Mouse (Mus musculus) thymus, adult 18-20 months (tissue): ENCODE measurements around the gene Sh2d3c.

Source experiments
- DNase-seq, 2 experiments: peaks; one replicate each; pipeline ENCODE4 v3.0.0; 2022; ENCODE audit warnings: mixed read lengths in 2 of 2

The Sh2d3c gene

GRCm38 (mm10) chr2:32720681-32721229 is at the start of gene Sh2d3c:
Gene Sh2d3c, plus strand, starts transcription at chr2:32721055.
- DNase-seq = peak in 1 of 2 experiments; percentile 58

GRCm38 (mm10) chr2:32671147-32671546 is 49.7 kb upstream of the Sh2d3c start:
- no peak for DNase-seq

- no peak for DNase-seq
Observed at GRCm38 (mm10) chr2:32671907-32672595, 48.8 kb upstream of the Sh2d3c start.

DNA sequence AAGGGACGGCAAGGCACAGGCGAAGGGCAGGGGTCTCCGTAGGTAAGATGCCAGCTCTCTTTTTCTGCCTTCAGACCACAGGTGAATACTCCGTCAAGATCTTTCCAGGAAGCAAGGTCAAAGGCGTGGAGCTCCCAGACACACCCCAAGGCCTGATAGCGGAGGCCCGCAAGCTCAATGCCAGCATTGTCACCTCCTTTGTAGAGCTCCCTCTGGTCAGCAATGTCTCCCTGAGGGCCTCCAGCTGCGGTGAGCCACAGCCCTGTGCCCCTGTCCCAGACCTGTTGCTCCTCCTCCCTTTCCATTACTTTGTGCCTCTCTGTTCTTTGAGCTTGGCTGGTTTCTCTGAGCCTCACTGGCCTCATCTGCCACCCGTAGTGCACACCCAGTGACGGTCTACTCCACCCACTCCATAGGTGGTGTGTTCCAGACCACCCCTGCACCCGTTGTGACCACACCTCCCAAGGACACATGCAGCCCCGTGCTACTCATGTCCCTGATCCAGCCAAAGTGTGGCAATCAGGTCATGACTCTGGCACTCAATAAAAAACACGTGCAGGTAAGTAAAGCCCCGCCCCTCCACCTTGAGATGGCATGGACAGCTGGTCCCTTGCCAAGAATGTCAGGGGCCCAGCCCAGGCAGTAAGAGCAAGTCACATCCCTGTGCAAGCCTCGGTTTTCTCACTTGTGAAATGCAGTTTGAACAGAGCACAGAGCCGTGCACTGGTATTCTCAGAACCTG is 47.5 kb upstream of the Sh2d3c start:
- no peak for DNase-seq

- no peak for DNase-seq
Observed at GRCm38 (mm10) chr2:32676821-32677220, 44.0 kb upstream of the Sh2d3c start.

DNA sequence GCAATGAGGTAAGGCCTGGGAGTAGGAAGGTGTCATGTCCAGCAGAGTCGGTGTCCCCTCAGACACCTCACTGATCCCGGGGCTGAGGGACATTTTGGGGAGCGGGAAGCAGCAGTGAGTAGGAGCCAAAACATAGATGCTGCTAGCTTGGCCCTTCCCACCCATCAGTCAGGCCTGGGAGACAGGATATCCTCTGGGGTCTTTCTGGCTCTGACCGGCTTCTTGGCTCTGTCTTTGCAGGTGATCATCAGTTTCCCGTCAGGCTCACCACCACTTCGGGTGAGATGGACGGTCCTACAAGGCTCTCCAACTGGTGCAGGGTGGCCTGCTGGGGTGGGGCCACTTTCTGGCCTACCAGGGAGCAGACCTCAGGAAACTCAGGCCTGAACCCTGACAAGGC is 43.2 kb upstream of the Sh2d3c start:
- no peak for DNase-seq

DNA sequence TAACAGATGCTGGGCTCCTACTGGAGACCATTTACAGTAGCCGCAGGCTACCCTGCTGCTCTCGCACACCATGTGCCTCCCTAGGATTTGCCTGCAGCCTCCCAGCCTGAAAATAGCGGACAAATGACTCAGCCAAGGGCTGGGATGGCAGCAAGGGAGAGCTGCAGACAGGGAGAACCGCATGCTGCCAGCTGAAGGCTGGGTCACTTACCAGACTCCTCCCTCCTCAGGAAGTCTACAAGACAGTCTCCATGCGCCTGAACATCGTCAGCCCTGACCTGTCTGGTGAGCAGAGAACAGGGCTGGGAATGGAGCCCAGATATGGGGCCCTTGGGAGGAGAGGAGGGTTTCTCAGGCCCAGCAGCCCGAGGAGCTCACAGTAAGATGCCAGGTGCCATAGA is 40.8 kb upstream of the Sh2d3c start:
- DNase-seq = no peak

GRCm38 (mm10) chr2:32680961-32681650 is 39.7 kb upstream of the Sh2d3c start:
- no peak for DNase-seq

- no peak for DNase-seq
Observed at GRCm38 (mm10) chr2:32681754-32682153, 39.1 kb upstream of the Sh2d3c start.

- no peak for DNase-seq
Observed at GRCm38 (mm10) chr2:32682721-32683417, 38.0 kb upstream of the Sh2d3c start.

- no peak for DNase-seq
Observed at GRCm38 (mm10) chr2:32683701-32684100, 37.2 kb upstream of the Sh2d3c start.

DNA sequence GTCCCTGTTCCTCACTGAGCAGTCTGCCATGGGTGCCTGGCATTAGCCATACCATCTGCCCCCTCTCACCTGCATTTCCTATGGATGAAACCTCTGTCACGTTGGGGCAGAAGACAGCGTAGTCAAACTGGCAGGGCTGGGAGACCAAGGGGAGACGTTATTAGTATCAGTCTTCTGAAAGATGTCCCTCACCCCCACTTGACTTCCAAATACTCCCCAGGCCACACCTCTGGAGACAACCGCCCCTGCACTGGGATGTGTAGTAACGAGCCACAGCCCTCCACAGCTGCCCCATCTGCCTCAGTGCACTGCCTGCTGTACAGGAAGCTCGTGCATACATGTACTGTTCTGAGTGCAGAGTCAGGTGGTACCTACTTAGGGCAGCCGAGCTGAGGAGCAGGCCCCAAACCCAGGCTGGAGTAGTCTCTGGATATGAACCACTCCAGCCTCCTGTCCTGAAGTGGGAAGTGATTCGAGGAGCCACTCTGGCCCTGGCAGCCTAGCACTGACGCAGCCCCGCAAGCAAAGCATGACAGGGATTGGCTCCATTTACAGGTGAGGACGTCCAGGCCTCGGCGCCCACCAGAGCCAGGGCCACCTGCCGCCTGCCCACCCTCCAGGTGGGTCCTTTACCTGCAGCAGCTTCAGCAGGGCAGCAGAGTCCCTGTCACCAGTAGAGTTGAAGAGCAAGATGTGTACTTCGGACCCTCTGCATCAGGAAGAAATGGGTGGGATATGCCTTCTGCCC is 36.0 kb upstream of the Sh2d3c start:
- no peak for DNase-seq

DNA sequence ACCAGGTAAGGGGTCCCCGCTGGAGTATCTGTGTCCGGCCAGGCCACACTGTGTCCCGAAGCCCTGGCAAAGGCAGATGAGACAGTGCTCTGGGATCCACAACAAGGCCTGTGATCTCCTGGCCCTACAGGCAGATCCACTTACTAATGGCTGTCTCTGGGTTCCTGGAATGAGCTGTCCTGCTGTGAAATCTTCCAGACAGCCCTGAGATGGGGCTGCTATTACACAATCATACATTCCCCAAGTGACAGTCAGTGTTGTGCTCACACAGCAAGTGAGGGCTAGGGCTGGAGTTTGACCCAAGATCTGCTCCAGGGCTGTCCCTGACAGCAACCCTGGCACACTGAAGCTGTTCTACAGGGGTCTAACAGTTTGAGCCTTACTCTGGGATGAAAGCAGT is 35.0 kb upstream of the Sh2d3c start:
- DNase-seq = no peak

DNA sequence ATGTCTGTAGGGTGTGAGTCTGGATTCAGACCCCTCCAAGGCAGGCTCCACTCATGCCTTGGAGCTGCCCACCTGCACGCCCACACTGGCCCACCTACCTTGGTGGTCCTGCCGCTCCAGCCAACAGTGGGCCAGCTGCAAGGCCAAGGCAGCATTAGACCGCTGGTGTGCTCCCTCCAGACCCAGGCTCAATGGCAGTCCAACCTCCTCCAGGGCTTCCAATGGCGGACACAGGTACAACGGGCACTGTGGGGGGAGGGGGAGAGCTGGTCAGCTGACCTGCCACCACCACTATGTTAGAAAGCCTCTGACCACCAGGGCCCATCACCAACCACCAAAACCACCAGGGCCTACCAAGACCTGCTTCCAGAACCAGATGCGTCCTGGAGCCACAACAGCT is 34.2 kb upstream of the Sh2d3c start:
- no peak for DNase-seq

DNA sequence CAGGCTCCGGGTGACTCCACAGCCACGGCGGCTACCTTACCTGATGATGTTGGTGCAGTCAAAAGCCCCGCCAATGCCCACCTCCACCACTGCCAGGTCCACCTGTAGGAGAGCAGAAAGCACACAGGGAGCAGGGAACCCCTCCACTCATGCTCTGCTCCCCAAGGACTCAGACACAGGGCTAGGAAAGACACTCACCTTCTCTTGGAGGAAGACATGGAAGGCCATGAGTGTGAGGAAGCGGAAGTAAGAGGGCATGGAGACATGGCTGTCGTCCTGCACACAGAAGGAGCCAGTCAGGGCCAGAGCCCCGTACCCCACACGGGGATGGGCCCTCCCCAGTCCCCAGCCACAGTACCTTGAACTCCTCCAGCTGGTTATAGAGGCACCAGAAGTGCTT is 33.3 kb upstream of the Sh2d3c start:
- DNase-seq = no peak

DNA sequence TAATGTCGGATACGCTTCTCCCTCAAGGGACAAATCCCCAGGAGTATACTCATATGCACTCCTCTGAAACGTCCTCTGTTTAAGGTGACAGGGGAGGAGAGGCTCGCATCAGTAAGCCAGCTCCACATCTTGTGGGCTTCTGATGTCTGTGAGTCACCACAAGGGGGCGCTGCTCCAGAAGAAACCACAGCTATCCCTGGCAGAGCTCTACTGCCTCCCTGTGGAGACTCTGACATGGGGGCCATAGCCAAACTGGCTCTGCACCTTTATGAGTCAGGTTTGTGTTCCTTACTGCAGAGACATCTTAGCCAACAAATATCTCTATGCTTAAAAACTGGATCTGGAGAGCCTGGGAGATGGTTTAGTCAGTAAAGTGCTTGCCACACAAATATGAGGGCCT is 31.4 kb upstream of the Sh2d3c start:
- peak; percentile 72 for DNase-seq

DNA sequence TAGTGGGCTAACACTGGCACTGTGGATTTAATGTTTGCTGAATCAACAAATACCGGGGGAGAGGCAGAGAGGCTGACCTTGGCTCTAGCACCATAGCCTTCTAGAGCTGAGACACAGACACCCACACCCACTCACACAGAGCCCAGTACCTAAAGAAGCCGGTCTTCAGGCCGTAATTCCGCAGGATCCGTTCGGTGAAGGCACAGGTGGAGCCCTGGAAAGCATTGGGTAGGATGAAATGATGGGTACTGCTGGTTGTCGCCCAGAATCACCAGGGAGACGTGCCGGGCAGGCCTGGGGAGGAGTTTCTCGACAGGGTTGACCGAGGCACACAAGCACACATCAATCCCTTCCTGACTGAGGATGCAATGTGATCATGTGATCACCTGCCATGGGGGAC is 29.8 kb upstream of the Sh2d3c start:
- DNase-seq = no peak

- DNase-seq = no peak
Observed at GRCm38 (mm10) chr2:32692496-32692895, 28.4 kb upstream of the Sh2d3c start.

DNA sequence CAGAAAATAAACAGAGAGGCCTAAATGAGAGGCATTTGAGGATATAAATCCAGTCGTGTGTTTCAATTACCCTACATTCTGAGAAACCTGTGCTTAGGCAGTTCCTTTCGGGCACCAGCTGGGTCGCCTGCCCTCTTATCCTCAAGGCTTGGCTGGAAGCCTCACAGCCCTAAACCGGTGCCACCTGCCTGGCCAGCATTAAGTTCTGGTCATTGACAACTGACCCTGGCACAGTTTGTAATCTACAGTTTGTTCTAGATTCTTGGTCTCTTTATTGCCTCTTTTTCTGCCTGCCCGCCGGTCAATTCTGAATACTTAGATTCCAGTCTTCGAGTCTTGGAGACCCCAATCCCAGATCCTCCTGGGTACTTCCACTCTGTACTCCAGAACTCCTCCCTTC is 27.6 kb upstream of the Sh2d3c start:
- DNase-seq = no peak

- peak; percentile 91 to 95 for DNase-seq
Observed at GRCm38 (mm10) chr2:32693823-32694411, 26.9 kb upstream of the Sh2d3c start.

DNA sequence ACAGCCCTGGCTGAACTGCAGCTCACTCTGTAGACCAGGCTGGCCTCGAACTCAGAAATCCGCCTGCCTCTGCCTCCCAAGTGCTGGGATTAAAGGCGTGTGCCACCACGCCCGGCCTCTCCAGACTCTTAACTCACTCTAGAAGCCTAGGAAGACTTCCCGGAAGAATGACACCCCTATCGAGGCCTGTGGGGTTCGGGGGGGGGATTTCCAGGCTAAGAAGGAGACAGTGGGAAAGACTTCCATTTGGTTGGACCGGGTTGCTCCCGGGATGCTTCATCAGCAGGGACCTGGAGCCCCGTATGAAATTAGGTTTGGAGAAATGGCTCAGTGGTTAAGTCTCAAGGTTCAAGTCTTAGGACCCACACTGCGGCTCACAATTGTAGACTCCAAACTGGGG is 26.2 kb upstream of the Sh2d3c start:
- no peak for DNase-seq

- DNase-seq = no peak
Observed at GRCm38 (mm10) chr2:32699680-32700079, 21.2 kb upstream of the Sh2d3c start.
